Mouse (Mus musculus): ENCODE results near the gene Glrx3.

The Glrx3 gene

GRCm38 (mm10) chr7:137471431-137472120, 34.2 kb downstream of the Glrx3 start:
- 45% methylated on average over 7 of the region's 7 CpGs for WGBS

- 78% methylated on average over 6 of the region's 6 CpGs for WGBS
These were observed 34.7 kb downstream of the Glrx3 start for GRCm38 (mm10) chr7:137472149-137472548.

GRCm38 (mm10) chr7:137477950-137478620, 40.7 kb downstream of the Glrx3 start:
- WGBS = 15% methylated on average over 30 of the region's 30 CpGs

GRCm38 (mm10) chr7:137478621-137478982, 41.2 kb downstream of the Glrx3 start:
- 21% methylated on average over 5 of the region's 5 CpGs for WGBS

- WGBS = 91% methylated on average over 6 of the region's 6 CpGs
These were observed 43.4 kb downstream of the Glrx3 start for GRCm38 (mm10) chr7:137480839-137481238.

- 93% methylated on average over 11 of the region's 11 CpGs for WGBS
These were observed 46.6 kb downstream of the Glrx3 start for GRCm38 (mm10) chr7:137483987-137484386.

- 73% methylated on average over 5 of the region's 5 CpGs for whole genome bisulfite sequencing
These were observed 51.0 kb downstream of the Glrx3 start for GRCm38 (mm10) chr7:137488391-137488790.

- 84% methylated on average over 4 of the region's 4 CpGs for WGBS
These were observed 53.3 kb downstream of the Glrx3 start for GRCm38 (mm10) chr7:137490711-137491110.

GRCm38 (mm10) chr7:137492307-137492973, 55.0 kb downstream of the Glrx3 start:
- WGBS = 86% methylated on average over 8 of the region's 8 CpGs

- 88% methylated on average over 4 of the region's 4 CpGs for WGBS
These were observed 61.3 kb downstream of the Glrx3 start for GRCm38 (mm10) chr7:137498736-137499135.

- 38% methylated on average over 5 of the region's 5 CpGs for WGBS
These were observed 80.7 kb downstream of the Glrx3 start for GRCm38 (mm10) chr7:137518028-137518576.
